7 mouse cellular contexts compared by ENCODE assay signal in the genomic region with DNA sequence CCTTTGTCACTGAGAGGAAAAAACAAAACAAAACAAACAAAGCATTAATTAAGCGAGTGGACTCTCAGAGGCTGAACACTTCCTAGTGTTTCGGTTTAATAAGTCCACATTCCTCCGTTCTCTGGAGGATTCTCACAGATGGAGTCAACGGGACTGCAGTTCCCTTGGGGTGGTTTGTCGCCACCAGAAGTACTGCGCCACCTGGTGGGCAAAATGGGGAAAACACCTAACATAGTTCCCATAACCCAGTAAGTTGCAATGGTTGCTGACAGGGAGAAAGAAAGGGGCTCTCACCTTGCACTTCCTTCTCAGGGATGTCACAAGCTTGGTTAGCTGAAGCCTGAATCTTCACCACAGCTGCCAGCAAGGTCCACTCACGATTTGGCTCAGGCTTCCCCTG. TPM values are rescaled to one million over a fixed set of nuclear protein-coding genes. Genes with fewer than 3 reads are reported as not detected.
DNase-seq lines count a peak whose midpoint lies in the region; ATAC-seq and TF ChIP-seq lines count a peak whose summit lies in the region.

No protein-coding gene starts in this region.

- H3K36me3 ChIP-seq in ES-E14 (ENCODE audit: control insufficient read depth, insufficient read depth, low read length, poor library complexity, severe bottlenecking), result peaks cover 50% of the 10 kb centered on the region
- peaks cover 45% of the 10 kb centered on the region for H3K36me3 ChIP-seq in heart, postnatal 0 days (replicated peaks; ENCODE audit: control insufficient read depth, insufficient read depth, low read length)

- peak; percentile 83 for DNase-seq in ES-E14 (ENCODE audit: low read depth, low spot score)
- DNase-seq in adrenal gland, adult 2 months, result peak; percentile 67
- DNase-seq in embryo, embryonic 10 days (ENCODE audit: low spot score), result peak; percentile 90
- DNase-seq in heart, postnatal 0 days (ENCODE audit: low spot score), result peak; percentile 58
- DNase-seq in layer of hippocampus, postnatal 10 days (ENCODE audit: low spot score in 2 of 2), result peak; percentile 82 to 85
- DNase-seq in lung, postnatal 4 days, result peak; percentile 41 to 84
- DNase-seq in spleen, adult 12 weeks (ENCODE audit: low spot score), result peak; percentile 75

- whole genome bisulfite sequencing in heart, postnatal 0 days, result 15% methylated on average over 7 of the region's 7 CpGs

- peak; percentile 88 for TF ChIP-seq CTCF in heart, postnatal 0 days (IDR thresholded peaks at IDR 0.05; ENCODE audit: low read depth)

- H3K9me3 ChIP-seq in ES-E14 (ENCODE audit: control insufficient read depth, insufficient read depth, low read depth, low read length), result no peaks in the 10 kb centered on the region
- H3K9me3 ChIP-seq in heart, postnatal 0 days (replicated peaks; ENCODE audit: control insufficient read depth, low read length), result no peaks in the 10 kb centered on the region

- H3K4me1 ChIP-seq in ES-E14 (ENCODE audit: control insufficient read depth in 2 of 2, insufficient read depth in 2 of 2, low read length in 2 of 2, poor library complexity in 1 of 2), result no peaks in the 10 kb centered on the region; a peak in 2 of 4 replicates
- H3K4me1 ChIP-seq in heart, postnatal 0 days (ENCODE audit: control insufficient read depth, insufficient read depth), result no peaks in the 10 kb centered on the region

- 0 out of 4 replicates have a peak overlapping the region, but pooled peaks of 1 of the 2 experiments have one; percentile 27 for H3K4me3 ChIP-seq in ES-E14 (ENCODE audit: insufficient read depth in 1 of 2, low read depth in 1 of 2, low read length in 2 of 2, poor library complexity in 1 of 2, severe bottlenecking in 1 of 2)
- no peak overlapping the region for H3K4me3 ChIP-seq in heart, postnatal 0 days (ENCODE audit: low read depth, low read length)

- H3K27ac ChIP-seq in ES-E14 (ENCODE audit: insufficient read depth, low read depth, low read length, poor library complexity, severe bottlenecking), result no peak overlapping the region
- H3K27ac ChIP-seq in heart, postnatal 0 days (ENCODE audit: low read depth), result no peak overlapping the region

- no peak overlapping the region for H3K4me2 ChIP-seq in heart, postnatal 0 days (ENCODE audit: low read depth, low read length)

- no peak for ATAC-seq in heart, postnatal 0 days (ENCODE audit: insufficient read depth, low read depth)

- TF ChIP-seq EP300 in heart, postnatal 0 days (IDR thresholded peaks at IDR 0.05; ENCODE audit: low read depth), result no peak

- in situ Hi-C loops in ES-E14 (cut with MboI; ENCODE audit: low sequenced_read_pairs in 2 of 2, unreplicated experiment in 2 of 2), result no loop called here

- H3K9ac ChIP-seq in ES-E14 (ENCODE audit: insufficient read depth, low read depth, low read length, poor library complexity, severe bottlenecking), result no peak overlapping the region
- H3K9ac ChIP-seq in heart, postnatal 0 days (replicated peaks; ENCODE audit: low read depth, low read length), result no peak overlapping the region

- H3K27me3 ChIP-seq in heart, postnatal 0 days (ENCODE audit: control insufficient read depth, insufficient read depth, low read length), result no peaks in the 10 kb centered on the region

TF ChIP-seq in ES-E14, 5 proteins besides CTCF, POLR2A, EP300 and RAD21:
- TF ChIP-seq CHD2 (IDR thresholded peaks at IDR 0.05; ENCODE audit: low read depth, low read length) (no peak; the same call in 1 of the 2 replicates), MAFK (IDR thresholded peaks at IDR 0.05; ENCODE audit: insufficient read depth, low read depth, low read length) (no peak), ZNF384 (IDR thresholded peaks at IDR 0.05; ENCODE audit: low read depth, low read length) (no peak), ZC3H11A (IDR thresholded peaks at IDR 0.05; ENCODE audit: borderline replicate concordance, low read depth, low read length) (0 out of 2 replicates have a peak, but pooled peaks have one; percentile 29), HCFC1 (IDR thresholded peaks at IDR 0.05; ENCODE audit: borderline replicate concordance, insufficient read depth, low read length) (peak; percentile 27; the same call in 1 of the 2 replicates)

RNA-seq across cellular contexts. Expression of gene Adat1, which starts 2.2 kb away (rescaled TPM):
- 11.0 and 14.6 TPM in 2 replicates for total RNA-seq in ES-E14 (2012; rRNA removed)
- 1 to 10 TPM; 3.3 to 3.5 TPM for total RNA-seq in adrenal gland, adult 2 months (2021)
- 1.6 and 1.9 TPM in 2 replicates for polyA plus RNA-seq in adrenal gland, adult 2 months (2012; rRNA removed)
- total RNA-seq in heart, postnatal 0 days (2014; rRNA removed; ENCODE audit: low replicate concordance), result 0.46 and 2.4 TPM in 2 replicates
- 2.0 and 2.2 TPM in 2 replicates for polyA plus RNA-seq in heart, postnatal 0 days (2015; fragmentation: Nextera tagmentation; extraction: Ambion mirVana)
- total RNA-seq in layer of hippocampus, postnatal 10 days (2021), result 1 to 10 TPM; 5.0 to 5.2 TPM

RNA-seq across cellular contexts. Expression of gene Kars, which starts 21.2 kb away (rescaled TPM):
- total RNA-seq in ES-E14 (2012; rRNA removed), result 218 and 267 TPM in 2 replicates
- total RNA-seq in adrenal gland, adult 2 months (2021), result 100 to 1,000 TPM; 105 to 115 TPM
- 18.1 and 21.3 TPM in 2 replicates for polyA plus RNA-seq in adrenal gland, adult 2 months (2012; rRNA removed)
- 73.7 and 73.8 TPM in 2 replicates for total RNA-seq in heart, postnatal 0 days (2014; rRNA removed; ENCODE audit: low replicate concordance)
- 104 and 108 TPM in 2 replicates for polyA plus RNA-seq in heart, postnatal 0 days (2015; fragmentation: Nextera tagmentation; extraction: Ambion mirVana)
- 10 to 100 TPM; 83.3 to 96.7 TPM for total RNA-seq in layer of hippocampus, postnatal 10 days (2021)

RNA-seq across cellular contexts. Expression of gene Terf2ip, which starts 21.3 kb away (rescaled TPM):
- 5.3 and 9.7 TPM in 2 replicates for total RNA-seq in ES-E14 (2012; rRNA removed)
- total RNA-seq in adrenal gland, adult 2 months (2021), result 10 to 100 TPM; 20.1 to 22.7 TPM
- polyA plus RNA-seq in adrenal gland, adult 2 months (2012; rRNA removed), result 15.4 and 16.3 TPM in 2 replicates
- 11.2 and 15.8 TPM in 2 replicates for total RNA-seq in heart, postnatal 0 days (2014; rRNA removed; ENCODE audit: low replicate concordance)
- 13.0 and 14.2 TPM in 2 replicates for polyA plus RNA-seq in heart, postnatal 0 days (2015; fragmentation: Nextera tagmentation; extraction: Ambion mirVana)
- 10 to 100 TPM; 37.1 to 37.9 TPM for total RNA-seq in layer of hippocampus, postnatal 10 days (2021)

RNA-seq across cellular contexts. Expression of gene Gm6793, which starts 24.9 kb away (rescaled TPM):
- not detected in 2 replicates for total RNA-seq in ES-E14 (2012; rRNA removed)
- total RNA-seq in adrenal gland, adult 2 months (2021), result not detected
- polyA plus RNA-seq in adrenal gland, adult 2 months (2012; rRNA removed), result not detected in 2 replicates
- not detected in 2 replicates for total RNA-seq in heart, postnatal 0 days (2014; rRNA removed; ENCODE audit: low replicate concordance)
- polyA plus RNA-seq in heart, postnatal 0 days (2015; fragmentation: Nextera tagmentation; extraction: Ambion mirVana), result 0.14 and 0.45 TPM in 2 replicates
- not detected for total RNA-seq in layer of hippocampus, postnatal 10 days (2021)

RNA-seq across cellular contexts. Expression of gene Gabarapl2, which starts 49.4 kb away (rescaled TPM):
- total RNA-seq in ES-E14 (2012; rRNA removed), result 112 and 255 TPM in 2 replicates
- 100 to 1,000 TPM; 124 to 166 TPM for total RNA-seq in adrenal gland, adult 2 months (2021)
- 15.0 and 15.4 TPM in 2 replicates for polyA plus RNA-seq in adrenal gland, adult 2 months (2012; rRNA removed)
- 71.2 and 76.3 TPM in 2 replicates for total RNA-seq in heart, postnatal 0 days (2014; rRNA removed; ENCODE audit: low replicate concordance)
- 212 and 220 TPM in 2 replicates for polyA plus RNA-seq in heart, postnatal 0 days (2015; fragmentation: Nextera tagmentation; extraction: Ambion mirVana)
- total RNA-seq in layer of hippocampus, postnatal 10 days (2021), result 100 to 1,000 TPM; 193 to 198 TPM
